Mouse (Mus musculus) cerebellum, adult 8-10 months (tissue): ENCODE measurements around the gene Atxn10.

ENCODE experiments used
- DNase-seq: peaks from one replicate; pipeline ENCODE4 v3.0.0; 2022

Atxn10 gene

GRCm38 (mm10) chr15:85479365-85479764, 143.3 kb downstream of the Atxn10 start:
- DNase-seq = no peak

- no peak for DNase-seq
Measured at GRCm38 (mm10) chr15:85479919-85480318, 143.9 kb downstream of the Atxn10 start.

DNA sequence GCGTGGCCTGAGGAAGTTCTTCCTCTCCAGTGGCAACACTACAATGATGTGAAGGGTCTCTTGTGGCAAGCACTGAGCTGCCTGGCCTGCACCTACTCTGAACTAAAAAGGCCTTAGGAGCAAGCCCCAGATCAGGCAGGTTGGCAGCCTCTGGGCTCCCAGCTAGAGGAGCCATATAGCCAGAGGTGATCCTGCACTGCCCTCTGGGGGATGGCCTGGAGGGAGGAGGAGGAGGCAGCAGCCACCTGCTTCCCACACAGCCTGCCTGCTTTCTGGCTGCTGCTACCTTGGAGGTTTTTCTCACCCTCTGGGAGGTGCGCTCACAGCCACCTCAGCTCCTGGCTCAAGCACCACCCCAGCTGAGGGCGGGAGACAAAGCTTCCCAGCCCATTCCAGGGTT, 144.6 kb downstream of the Atxn10 start:
- peak; percentile 25 for DNase-seq

GRCm38 (mm10) chr15:85488900-85489299, 152.9 kb downstream of the Atxn10 start:
- DNase-seq = no peak

- DNase-seq = no peak
Measured at GRCm38 (mm10) chr15:85489751-85490150, 153.7 kb downstream of the Atxn10 start.

DNA sequence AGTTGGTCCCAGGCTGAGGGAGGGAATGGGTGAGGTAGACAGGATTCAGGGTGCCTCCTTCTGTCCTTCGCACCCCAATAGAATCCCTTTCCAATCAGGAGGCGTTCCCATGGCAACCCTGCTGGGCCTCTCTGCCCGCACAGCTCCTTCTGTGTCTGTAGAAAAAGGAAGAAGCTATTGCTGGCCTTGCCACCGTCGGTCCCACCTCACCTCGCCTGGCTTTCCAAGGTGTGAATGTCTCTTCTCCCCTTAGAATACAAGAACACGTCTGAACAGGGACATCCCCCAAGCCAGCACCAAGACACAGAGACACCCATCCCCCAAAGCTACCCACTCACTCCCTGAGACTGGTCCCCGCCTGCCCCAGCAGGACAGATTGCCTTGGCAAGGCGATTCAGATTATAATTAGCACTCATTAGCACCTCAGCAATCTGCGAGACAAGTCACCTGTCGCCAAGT, 158.1 kb downstream of the Atxn10 start:
- DNase-seq = no peak

DNA sequence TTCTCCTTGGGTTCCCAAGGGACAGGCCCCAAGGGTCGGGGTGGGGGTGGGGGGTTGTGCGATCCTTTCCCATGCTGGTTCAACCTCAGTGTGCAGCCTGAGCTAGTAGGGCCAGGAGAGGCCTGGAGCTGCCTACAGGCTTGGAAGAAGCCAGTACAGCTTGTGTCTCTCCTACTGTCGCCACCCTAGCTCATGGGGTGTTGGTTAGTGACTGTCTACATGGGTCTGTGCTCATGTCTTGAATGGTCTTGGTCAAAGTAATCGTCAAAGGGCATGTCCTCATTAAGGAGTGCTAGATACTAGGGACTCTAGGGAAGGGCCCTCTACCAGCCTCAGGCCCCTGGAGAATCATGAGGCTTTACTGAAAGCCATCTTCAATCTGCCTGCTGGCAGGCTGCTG, 161.5 kb downstream of the Atxn10 start:
- DNase-seq = no peak

DNA sequence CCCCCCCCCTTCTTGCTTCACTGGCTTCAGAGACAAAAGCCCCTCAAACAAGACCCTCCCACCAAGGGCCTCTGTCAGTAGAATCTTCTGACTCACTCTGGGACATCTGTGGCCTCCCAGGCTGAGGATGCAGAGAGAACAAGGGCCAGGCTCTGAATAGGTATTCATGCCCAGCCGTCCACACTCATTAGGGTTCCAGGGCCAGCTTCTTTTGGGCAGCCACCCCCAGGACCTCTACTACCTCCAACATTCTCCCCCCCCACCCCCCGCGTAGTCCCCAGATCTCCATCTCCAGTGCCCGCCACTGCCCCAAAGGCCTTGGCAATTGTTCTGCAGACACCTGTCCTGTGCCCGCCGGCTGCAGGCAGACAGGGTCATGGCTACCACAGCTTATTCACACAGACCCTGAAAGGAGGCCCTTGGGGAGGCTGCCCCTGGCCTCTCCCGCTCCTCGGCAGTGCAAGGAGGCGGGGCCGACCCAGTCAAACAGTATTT, 162.0 kb downstream of the Atxn10 start:
- DNase-seq = no peak

GRCm38 (mm10) chr15:85500267-85500666, 164.2 kb downstream of the Atxn10 start:
- DNase-seq = no peak

DNA sequence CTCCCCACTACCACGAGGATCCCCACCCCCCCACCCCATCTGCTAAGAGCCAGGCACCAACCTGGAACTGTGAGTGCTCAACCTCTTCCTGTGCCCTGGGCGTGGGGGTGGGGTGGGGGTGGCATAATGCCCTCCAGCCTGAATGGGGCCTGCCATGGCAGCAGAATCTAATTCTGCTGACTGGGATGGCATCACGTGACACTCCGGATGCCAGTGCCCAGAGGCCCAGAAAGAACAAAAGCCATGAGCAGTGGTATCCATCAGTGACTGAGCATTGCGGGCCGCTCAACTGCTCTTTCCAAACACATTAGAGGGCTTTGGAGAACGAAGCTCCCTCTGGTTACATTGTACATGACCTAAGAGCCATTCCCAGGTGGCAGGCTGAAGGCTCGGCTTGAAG, 167.1 kb downstream of the Atxn10 start, which contains the start of gene 7530416G11Rik:
TSS of gene 7530416G11Rik (minus strand) at position 101 of the 400 bp plus-strand sequence.
- no peak for DNase-seq

GRCm38 (mm10) chr15:85505118-85505925, 169.3 kb downstream of the Atxn10 start:
- no peak for DNase-seq

- no peak for DNase-seq
Measured at GRCm38 (mm10) chr15:85506680-85507079, 170.6 kb downstream of the Atxn10 start.

- DNase-seq = no peak
Measured at GRCm38 (mm10) chr15:85507370-85508014, 171.4 kb downstream of the Atxn10 start.
